Mouse (Mus musculus) adrenal gland, postnatal 10 days (tissue): ENCODE results near the gene Ninl. TPM values are rescaled to one million over a fixed set of nuclear protein-coding genes. Genes with fewer than 3 reads are reported as not detected.

Source experiments
- DNase-seq: peaks from one replicate; pipeline ENCODE4 v3.0.0; 2021; ENCODE audit warnings: mixed read lengths
- total RNA-seq, 2 experiments: library from RNA; stranded (reverse); gene quantifications; 2 replicates each; pipeline ENCODE4 v1.2.3; 2021

Gene Ninl
- total RNA-seq, 2 experiments from 2014 or later = 13.1 to 20.1 TPM

GRCm38 (mm10) chr2:150904272-150904935 is 134.8 kb downstream of the Ninl start, which contains the start of gene Abhd12:
Gene Abhd12 (minus strand): TSS chr2:150904741.
- peak; percentile 100 for DNase-seq

- no peak for DNase-seq
Measured at GRCm38 (mm10) chr2:150902347-150902746, 136.8 kb downstream of the Ninl start.

GRCm38 (mm10) chr2:150900341-150900740 is 138.8 kb downstream of the Ninl start:
- DNase-seq = no peak

DNA sequence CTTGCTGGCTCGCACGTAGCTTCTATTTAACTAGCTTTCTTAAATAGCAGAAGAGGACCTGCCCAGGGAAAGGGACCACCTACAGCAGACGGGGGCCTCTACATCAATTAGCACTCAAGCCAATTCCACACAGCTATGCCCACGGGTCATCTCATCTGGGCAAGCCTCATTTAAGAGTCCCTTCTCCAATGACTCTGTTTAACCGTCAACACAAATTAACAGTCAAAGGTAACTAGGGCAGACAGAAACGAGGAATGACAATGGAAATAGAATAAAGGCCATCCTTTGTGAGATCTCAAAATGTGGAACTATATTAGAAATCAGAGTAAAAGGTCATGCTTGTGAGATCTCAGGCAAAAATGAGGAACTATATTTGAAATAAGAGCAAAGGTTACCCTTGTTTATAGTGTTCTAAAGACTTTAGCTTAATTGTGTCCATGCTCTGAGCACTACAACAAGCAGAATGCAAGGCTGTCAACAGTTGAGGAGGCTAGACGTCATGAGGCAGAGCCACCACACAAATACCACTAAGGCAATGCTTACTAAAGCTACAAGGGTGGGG is 143.4 kb downstream of the Ninl start:
- DNase-seq = no peak

DNA sequence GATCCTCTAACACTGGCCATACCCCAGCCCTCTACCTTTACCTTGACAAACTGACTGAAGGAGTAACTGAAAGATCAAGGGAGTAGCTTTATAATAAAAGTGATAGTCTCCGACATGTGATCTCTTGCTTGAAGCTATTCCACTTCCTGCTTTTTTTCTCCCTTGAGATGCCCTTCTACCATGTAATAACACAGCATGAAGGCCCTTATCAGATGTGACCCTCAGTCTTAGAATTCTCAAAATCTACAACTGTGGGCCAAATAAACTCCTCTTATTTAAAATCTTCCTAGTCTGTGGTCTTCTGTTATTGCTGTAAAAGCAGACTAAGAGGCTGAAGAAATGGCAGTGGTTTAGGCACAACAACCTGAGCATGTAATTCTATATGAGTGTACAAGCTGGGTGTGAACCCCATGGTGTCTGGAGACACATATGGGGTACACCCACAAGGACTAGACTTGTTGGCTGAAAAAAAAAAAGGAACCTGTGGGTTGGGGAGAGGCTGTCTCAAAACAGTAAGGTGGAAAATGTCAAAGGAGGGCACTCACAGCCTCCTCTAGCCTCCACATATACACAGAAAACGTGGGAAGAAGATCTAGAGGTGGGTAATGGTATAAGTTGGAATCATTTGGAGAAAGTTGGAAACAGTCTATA is 144.4 kb downstream of the Ninl start:
- DNase-seq = no peak

DNA sequence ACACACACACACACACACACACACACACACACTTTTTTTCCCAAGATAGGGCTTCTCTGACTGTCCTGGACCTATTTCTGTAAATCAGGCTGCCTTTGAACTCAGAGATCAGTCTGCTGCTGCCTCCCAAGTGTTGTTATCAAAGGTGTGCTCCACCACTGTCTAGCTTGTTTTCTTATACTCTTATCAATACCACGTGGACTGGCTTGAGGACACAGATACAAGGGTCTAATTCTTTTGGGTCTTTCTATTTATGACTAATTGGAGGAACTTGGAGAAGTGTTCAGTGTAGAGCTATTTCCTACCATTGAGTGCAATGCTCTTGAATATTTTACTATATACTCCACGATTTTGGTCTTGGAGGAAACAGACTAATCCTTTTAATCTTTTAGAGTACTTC is 151.8 kb downstream of the Ninl start:
- DNase-seq = no peak

DNA sequence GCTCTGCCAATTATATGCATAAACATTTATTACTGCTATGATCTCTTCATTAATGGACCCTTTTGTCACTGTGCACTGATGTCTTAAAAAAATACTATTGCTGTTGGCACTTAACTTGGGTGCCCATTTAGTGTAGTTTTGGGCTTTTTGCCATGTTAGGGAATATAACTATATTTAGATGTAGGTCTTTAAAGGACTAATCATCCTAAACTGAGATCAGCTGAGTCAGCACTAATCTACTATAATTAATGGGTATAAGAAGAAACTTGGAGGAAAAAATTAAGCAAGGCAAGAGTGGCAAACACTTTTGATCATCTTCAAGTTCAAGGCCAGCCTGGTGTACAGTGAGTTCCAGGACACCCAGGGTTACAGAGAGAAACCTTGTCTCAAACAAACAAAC is 152.9 kb downstream of the Ninl start:
- DNase-seq = no peak

- no peak for DNase-seq
Measured at GRCm38 (mm10) chr2:150885814-150886213, 153.4 kb downstream of the Ninl start.

- no peak for DNase-seq
Measured at GRCm38 (mm10) chr2:150884779-150885110, 154.4 kb downstream of the Ninl start.

Other genes starting within 250 kb of the Ninl start
- 10 to 100 TPM; 55.6 to 58.2 TPM for gene Abhd12, start 134.6 kb downstream of the Ninl start, total RNA-seq
- 10 to 100 TPM in 1 of 2 experiments, 1 to 10 TPM in 1; 5.8 to 10.8 TPM for gene Gins1, start 134.0 kb downstream of the Ninl start, total RNA-seq
- gene Nanp, start within 50 bp of the Ninl start, total RNA-seq = 10 to 100 TPM; 12.0 to 14.6 TPM
- not detected for gene Gm14151, start 53.0 kb upstream of the Ninl start, total RNA-seq
- not detected for gene Gm14147, start 58.9 kb upstream of the Ninl start, total RNA-seq